Mouse (Mus musculus) embryo, embryonic 9.5 days (tissue): ENCODE data around the gene Lmtk3.

Experiments used
- DNase-seq: peaks from one replicate; pipeline ENCODE4 v3.0.0-alpha.2; 2017; ENCODE audit errors: extremely low spot score

Lmtk3 gene

DNA sequence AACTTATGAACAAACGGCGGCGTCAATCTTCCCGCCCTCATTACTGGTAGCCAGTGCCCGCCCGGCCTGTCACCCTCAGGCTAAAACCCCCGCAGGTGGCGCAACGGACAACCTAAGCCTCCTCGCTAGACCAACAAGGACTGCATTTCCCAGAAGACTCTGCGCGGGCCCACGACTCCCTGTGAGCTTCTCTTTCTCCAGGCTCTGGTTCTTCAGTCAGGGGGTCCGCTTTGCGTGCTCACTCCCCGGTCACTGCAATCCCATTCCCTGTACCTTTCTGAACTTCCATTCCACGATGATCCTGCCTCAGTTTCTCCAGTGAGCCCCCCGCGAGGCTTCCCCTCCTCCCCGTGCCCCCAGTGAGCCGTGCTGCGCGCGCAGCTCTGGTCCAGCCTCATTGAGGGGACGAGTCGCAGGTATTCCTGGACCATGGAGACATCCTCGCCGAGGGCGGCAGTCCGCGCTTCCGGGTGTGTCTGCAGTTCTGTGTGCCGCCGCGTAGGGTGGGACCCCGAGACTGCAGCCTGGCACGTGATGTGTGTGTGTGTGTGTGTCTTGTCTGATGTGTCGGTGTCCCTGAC is at the start of gene Lmtk3:
Lmtk3 (plus strand) TSS at position 228 of the 581 bp plus-strand sequence.
- DNase-seq: peak; percentile 82

DNA sequence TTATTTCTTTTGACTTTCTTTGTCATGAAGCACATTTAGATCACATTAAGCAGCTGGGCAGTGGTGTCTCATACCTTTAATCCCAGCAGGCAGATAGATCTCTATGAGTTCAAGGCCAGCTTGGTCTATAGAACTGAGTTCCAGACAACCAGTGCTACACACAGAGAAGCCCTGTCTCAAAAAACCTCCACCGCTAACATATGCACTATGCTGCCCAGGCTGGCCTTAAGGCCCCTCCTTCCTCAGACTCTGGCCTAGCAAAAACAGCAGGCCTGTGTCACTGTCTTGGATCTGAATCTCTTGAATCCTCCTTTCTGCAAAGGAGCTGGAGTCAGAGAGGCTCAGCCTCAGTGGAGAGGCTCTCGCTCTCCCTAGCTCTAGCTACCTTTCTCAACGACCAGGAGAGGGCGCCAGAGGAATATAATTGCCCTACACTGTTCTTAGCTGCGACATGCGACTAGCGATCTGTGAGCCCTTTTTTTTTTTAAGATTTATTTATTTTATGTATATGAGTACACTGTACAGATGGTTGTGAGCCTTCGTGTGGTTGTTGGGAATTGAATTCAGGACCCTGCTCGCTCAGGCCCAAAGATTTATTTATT is 44.3 kb upstream of the Lmtk3 start:
- DNase-seq: peak; percentile 71

- DNase-seq: no peak
These were observed 43.7 kb upstream of the Lmtk3 start for GRCm38 (mm10) chr7:45739820-45740219.

GRCm38 (mm10) chr7:45741308-45741707 is 42.2 kb upstream of the Lmtk3 start:
- DNase-seq: no peak

GRCm38 (mm10) chr7:45741777-45742176 is 41.8 kb upstream of the Lmtk3 start:
- DNase-seq: no peak

DNA sequence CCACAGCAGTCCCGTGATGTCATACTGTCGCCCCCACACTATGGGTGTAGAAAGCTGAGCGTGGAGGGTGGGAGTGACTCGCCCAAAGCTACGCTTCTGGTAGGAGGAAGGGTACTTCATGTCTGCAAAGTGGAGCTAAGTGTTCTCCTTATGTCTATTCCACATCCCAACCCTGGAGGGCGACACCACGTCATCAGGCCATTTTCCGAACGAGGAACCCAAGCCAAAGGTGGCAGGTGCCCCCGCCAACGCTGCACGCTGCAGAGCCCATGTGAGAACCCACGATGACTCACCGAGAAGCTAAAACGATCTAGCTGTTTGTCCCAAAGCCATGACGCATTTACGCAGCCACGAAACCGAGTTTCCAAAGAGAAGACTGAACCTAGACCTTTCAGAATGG is 41.2 kb upstream of the Lmtk3 start:
- no peak for DNase-seq

GRCm38 (mm10) chr7:45744387-45744786 is 39.2 kb upstream of the Lmtk3 start:
- peak; percentile 66 for DNase-seq

DNA sequence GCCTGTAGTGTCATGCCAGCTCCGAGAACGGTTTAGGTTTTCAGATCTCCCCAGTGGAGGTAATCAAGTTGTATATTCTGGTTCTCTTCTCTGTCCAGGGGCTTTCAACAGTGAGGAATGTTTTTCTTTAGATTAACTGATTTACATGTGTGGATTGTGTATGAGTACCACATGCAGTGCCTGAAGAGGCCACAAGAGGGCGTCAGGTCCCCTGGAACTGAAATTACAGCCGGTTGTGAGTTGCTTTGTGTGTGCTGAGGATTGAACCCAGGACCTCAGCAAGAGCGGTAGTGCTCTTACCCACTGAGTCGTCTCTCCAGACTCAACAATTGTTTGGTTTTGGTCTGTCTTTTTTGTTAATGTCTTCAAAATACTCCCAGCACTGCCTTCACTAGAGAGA is 37.0 kb upstream of the Lmtk3 start:
- DNase-seq: no peak

DNA sequence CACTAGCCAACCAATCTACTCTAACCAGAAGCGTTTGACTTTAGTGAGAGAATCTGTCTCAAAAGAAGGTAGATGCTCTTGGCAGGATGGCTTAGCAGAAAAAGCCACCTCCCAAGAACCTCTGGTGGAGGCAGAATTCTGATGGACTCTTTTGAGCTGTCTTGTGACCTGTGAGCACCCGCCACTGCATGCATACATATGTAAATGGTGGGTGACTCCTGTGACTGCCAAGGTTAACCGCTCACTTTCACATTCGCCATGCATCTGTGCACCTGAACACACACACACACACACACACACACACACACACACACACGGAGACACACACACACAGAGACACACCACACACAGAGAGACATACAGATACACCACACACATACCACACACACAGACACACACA is 36.1 kb upstream of the Lmtk3 start:
- no peak for DNase-seq

- no peak for DNase-seq
These were observed 35.4 kb upstream of the Lmtk3 start for GRCm38 (mm10) chr7:45748110-45748509.

DNA sequence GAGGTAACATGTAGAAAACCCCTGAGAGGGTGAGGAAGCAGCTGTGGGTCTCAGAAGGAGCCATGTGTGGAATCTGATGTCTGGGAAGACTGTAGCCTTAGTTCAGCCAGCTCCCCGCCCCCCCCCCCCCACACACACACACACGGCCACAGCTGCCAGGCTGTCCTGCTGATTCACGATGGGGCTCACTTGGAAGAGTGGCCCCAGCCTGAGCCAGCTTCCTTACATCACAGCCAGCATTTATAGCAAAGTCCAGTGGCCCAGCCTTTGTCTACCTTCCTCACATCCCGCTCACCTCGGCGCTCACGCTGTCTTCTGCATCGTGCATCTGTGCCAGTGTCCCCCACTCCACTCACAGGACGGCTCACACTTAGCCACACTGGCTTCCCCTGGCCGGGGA is 34.1 kb upstream of the Lmtk3 start:
- no peak for DNase-seq

DNA sequence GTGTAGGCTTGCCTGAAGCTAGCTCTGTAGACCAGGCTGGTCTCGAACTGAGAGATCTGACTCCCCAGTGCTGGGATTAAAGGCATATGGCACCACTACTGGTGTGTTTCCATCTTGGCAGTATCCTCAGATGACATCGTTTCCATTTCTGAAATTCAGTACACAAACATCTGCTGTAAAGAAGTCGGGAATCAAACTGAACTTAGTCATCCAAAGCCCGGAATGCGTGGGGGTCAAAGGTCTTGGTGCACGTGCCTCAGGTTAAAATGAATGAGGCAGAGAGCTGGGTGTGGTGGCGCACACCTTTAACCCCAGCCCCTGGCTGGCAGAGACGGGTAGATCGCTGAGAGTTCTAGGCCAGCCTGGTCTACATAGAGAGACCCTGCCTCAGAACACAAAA is 33.4 kb upstream of the Lmtk3 start:
- no peak for DNase-seq

DNA sequence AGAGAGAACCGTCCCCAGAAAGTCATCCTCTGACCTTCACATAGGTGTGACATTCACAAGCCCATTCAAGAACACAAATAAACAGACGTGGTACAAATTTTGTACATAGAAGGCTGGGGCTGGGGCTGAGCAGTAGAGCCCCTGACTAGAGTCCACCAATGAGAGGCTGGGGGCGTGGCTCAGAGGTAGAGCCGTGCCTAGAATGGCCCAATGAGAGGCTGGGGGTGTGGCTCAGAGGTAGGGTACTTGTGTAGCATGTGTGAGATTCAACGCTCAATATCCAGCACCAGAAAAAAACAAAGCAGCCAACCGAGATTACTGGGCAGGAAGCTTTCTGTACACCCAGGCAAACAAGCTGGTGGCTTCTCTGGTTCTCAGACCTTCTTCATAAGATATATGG is 27.8 kb upstream of the Lmtk3 start:
- DNase-seq: no peak

DNA sequence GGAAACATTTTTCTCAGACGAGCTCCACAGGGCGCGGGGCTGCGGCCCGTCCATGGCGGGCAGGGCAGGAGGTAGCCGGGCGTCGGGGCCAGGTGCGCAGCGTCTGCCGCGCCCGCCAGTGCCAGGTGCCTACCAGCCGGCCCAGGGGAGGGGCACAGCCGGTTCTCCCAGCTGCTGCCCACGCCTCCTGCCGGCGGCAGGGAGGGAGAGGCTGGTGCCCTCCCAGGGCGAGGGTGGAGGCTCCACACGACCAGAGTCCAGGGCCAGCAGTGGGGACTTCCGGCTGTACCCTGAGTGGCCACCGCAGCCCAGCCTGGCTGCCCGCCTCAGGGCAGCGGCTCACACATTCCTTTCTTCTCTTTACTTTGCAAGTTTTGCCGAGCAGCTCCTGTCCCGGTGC is 24.1 kb upstream of the Lmtk3 start:
- no peak for DNase-seq

DNA sequence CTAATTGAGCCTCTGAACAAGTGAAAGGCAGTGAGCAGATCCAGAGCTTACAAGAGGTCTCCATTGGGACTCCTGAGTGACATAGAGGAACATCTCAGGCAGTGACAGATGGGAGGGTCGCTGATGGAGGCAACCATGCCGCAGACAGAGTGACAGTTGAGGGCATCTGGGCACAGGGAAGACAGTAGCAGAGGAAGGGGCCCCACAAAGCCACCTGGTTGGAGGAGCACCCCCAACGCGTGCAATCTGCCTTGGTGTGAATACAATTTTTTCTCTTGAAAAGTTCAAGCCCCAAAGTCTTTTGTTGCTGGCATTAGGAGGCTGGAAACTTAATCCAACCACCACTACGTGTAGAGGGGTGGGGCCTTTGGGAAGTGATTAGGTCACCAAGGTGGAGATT is 23.4 kb upstream of the Lmtk3 start:
- no peak for DNase-seq

- DNase-seq: no peak
These were observed 17.5 kb upstream of the Lmtk3 start for GRCm38 (mm10) chr7:45765995-45766394.

- no peak for DNase-seq
These were observed 16.8 kb upstream of the Lmtk3 start for GRCm38 (mm10) chr7:45766764-45767163.

DNA sequence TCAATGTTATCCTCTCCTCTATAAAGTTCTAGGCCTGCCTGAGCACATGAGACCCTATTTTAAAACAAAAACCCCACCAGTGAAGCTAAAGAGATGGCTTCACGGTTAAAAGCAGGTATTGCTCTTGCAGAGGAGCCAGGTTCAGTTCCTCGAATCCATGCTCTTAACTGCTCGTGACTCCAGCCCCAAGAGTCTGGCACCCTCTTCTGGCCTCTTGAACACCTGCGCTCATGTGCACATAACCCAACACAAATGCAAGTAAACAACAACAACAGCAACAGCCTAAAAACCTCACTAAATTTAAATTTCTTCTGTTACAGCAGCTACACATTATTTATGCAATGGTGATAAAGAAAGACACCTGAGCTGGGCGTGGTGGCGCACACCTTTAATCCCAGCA is 16.0 kb upstream of the Lmtk3 start:
- no peak for DNase-seq

GRCm38 (mm10) chr7:45770427-45771082 is 13.0 kb upstream of the Lmtk3 start:
- DNase-seq: no peak

GRCm38 (mm10) chr7:45771101-45771500 is 12.4 kb upstream of the Lmtk3 start:
- no peak for DNase-seq

- no peak for DNase-seq
These were observed 8.3 kb upstream of the Lmtk3 start for GRCm38 (mm10) chr7:45775237-45775636.

GRCm38 (mm10) chr7:45779081-45779641 is 4.4 kb upstream of the Lmtk3 start:
- DNase-seq: no peak

DNA sequence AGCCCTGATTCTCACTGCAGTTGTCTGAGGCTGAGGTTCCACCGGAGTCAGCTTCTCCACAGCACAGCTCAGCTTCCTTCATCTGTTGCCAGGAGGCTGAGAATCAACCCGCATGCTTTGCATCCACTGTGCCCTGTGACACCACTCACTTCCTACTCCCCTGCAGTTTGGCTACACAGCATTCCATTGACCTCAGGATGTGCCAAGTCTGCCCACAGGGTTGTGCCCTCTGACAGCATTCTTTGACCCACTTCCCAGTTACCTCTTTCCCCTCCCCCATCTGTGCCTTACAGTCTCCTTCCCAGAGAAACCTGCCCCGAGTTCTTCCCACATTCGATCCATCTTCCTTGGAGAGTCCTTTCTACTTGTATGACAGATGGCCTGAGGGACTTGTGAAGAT is 1.3 kb upstream of the Lmtk3 start:
- DNase-seq: no peak
